Mouse (Mus musculus): ENCODE results near the gene Cacna1d.

DNA sequence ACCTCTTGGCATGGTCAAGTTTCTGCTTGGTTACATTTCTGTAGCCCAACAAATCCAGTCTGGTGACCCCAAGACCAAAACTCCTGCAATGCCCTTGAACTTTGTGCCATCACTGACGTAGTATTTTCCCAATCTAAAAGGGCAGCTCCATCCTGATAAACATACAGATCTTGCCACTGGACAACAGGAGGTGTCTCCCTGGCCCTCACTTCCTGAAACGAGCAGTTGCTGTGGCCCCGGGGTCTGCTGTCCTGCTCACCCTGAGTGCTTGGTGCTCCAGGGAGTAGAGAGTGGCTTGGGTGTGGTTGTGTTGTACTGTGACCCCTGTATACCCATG is 491.8 kb downstream of the Cacna1d start:
- TF ChIP-seq CTCF (IDR thresholded peaks at IDR 0.05; ENCODE audit: extremely low read depth, insufficient read depth, insufficient read length, insufficient replicate concordance), result no peak
- no peak for TF ChIP-seq POLR2A (IDR thresholded peaks at IDR 0.05; ENCODE audit: low read depth, low read length)
